13 mouse cellular contexts compared by ENCODE assay signal in the genomic region with DNA sequence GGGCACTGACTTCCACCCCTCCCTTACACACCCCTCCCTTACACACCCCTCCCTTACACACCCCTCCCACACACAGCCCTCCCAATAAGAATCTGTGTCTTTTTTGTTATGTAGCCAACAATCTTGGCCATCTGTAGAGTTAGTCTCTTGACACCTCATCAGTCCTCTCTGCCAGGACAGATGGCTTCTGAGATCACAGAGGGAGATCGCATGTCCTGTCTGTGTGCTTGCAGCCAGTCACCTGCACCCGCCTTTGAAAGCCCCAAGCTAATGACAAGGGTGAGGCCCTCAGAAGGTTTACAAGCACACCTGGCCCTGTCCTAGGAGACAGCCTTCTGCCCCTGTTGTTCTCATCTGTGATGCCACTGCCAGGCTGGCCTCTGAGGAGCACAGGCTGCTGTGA.
A peak's percentile ranks its signal among the peaks of the same experiment; 100 is the strongest.
DNase-seq lines count a peak whose midpoint lies in the region; ATAC-seq lines count a peak whose summit lies in the region.
"Had no signal": no experiment of that assay in that cellular context is flagged by ENCODE, and none has a peak within 500 bp of the region (broad histone marks: within the 10 kb centered on the region; RNA-seq: fewer than 3 reads in every experiment).

No protein-coding gene starts in this region.

- peak; percentile 49; the same call in 1 of the 2 replicates for ATAC-seq in hindbrain, embryonic 13.5 days (ENCODE audit: low FRiP score)
- ATAC-seq in hindbrain, embryonic 12.5 days (ENCODE audit: low FRiP score): no peak
- ATAC-seq in kidney, embryonic 15.5 days (replicated peaks; ENCODE audit: low FRiP score): no peak
- ATAC-seq: Patski had no signal

- H3K4me2 ChIP-seq in hindbrain, embryonic 13.5 days: no peak overlapping the region
- no peak overlapping the region for H3K4me2 ChIP-seq in hindbrain, embryonic 12.5 days (replicated peaks)
- H3K4me2 ChIP-seq in kidney, embryonic 15.5 days: no peak overlapping the region

- H3K4me1 ChIP-seq in hindbrain, embryonic 13.5 days (replicated peaks): 0 out of 2 replicates have a peak, but pooled peaks cover 4% of the 10 kb centered on the region
- H3K4me1 ChIP-seq in hindbrain, embryonic 12.5 days: 0 out of 2 replicates have a peak, but pooled peaks cover 5% of the 10 kb centered on the region
- peaks cover 11% of the 10 kb centered on the region; the same call in 1 of the 2 replicates for H3K4me1 ChIP-seq in kidney, embryonic 15.5 days

- no peaks in the 10 kb centered on the region for H3K9me3 ChIP-seq in hindbrain, embryonic 13.5 days
- H3K9me3 ChIP-seq in hindbrain, embryonic 12.5 days (replicated peaks): no peaks in the 10 kb centered on the region
- no peaks in the 10 kb centered on the region for H3K9me3 ChIP-seq in kidney, embryonic 15.5 days (replicated peaks)
- H3K9me3 ChIP-seq: heart, embryonic 10.5 days had no signal

- WGBS in hindbrain, embryonic 13.5 days: 44% methylated on average over 2 of the region's 2 CpGs
- 51% methylated on average over 2 of the region's 2 CpGs for WGBS in hindbrain, embryonic 12.5 days
- 30% methylated on average over 2 of the region's 2 CpGs for WGBS in large intestine, adult 2 months
- 23% methylated on average over 2 of the region's 2 CpGs for WGBS in kidney, embryonic 15.5 days

- no peak overlapping the region for H3K27ac ChIP-seq in hindbrain, embryonic 13.5 days
- no peak overlapping the region for H3K27ac ChIP-seq in hindbrain, embryonic 12.5 days
- H3K27ac ChIP-seq in kidney, embryonic 15.5 days: no peak overlapping the region
- H3K27ac ChIP-seq: heart, embryonic 10.5 days; macrophage had no signal

- DNase-seq in cerebellum, adult 11 months: peak; percentile 80
- peak; percentile 77 to 83 for DNase-seq in cerebellum, postnatal 36 days
- DNase-seq in large intestine, adult 2 months (ENCODE audit: low read depth, low spot score): peak; percentile 16
- no peak for DNase-seq in ovary, adult 18-20 months (ENCODE audit: low spot score)
- DNase-seq in retina, postnatal 1 day: no peak
- DNase-seq: adrenal gland, postnatal 36 days; kidney, postnatal 36 days had no signal

- H3K36me3 ChIP-seq in hindbrain, embryonic 13.5 days: peaks cover 5% of the 10 kb centered on the region; the same call in 1 of the 2 replicates
- H3K36me3 ChIP-seq in hindbrain, embryonic 12.5 days: no peaks in the 10 kb centered on the region
- H3K36me3 ChIP-seq in kidney, embryonic 15.5 days: peaks cover 7% of the 10 kb centered on the region; the same call in 1 of the 2 replicates
- H3K36me3 ChIP-seq: heart, embryonic 10.5 days had no signal

- no peak overlapping the region for H3K9ac ChIP-seq in hindbrain, embryonic 13.5 days
- H3K9ac ChIP-seq in hindbrain, embryonic 12.5 days: no peak overlapping the region
- H3K9ac ChIP-seq in kidney, embryonic 15.5 days: no peak overlapping the region

- H3K27me3 ChIP-seq in hindbrain, embryonic 13.5 days: no peaks in the 10 kb centered on the region
- no peaks in the 10 kb centered on the region for H3K27me3 ChIP-seq in hindbrain, embryonic 12.5 days
- H3K27me3 ChIP-seq in kidney, embryonic 15.5 days: no peaks in the 10 kb centered on the region
- H3K27me3 ChIP-seq: Patski had no signal

- no peak overlapping the region for H3K4me3 ChIP-seq in hindbrain, embryonic 13.5 days
- H3K4me3 ChIP-seq in hindbrain, embryonic 12.5 days: no peak overlapping the region
- no peak overlapping the region for H3K4me3 ChIP-seq in kidney, embryonic 15.5 days (replicated peaks)
- H3K4me3 ChIP-seq: heart, embryonic 10.5 days had no signal

Comparison
In these comparisons a context has a peak if more than half of its experiments do, and no peak if none do; other contexts are left out.
1. DNase-seq: peak in cerebellum, adult 11 months (single experiment), cerebellum, postnatal 36 days (2 of 2) and large intestine, adult 2 months (single experiment); none in ovary, adult 18-20 months (single experiment) and retina, postnatal 1 day (single experiment).